Mouse (Mus musculus) kidney, adult 2 months (tissue): Measurements from ENCODE around the gene Gna15.

Source experiments
- CTCF ChIP-seq: fragments of 200-500 bp; conservative IDR thresholded peaks from 2 replicates; pipeline ENCODE4 v1.5.1; 2011; ENCODE audit warnings: low read depth, mild to moderate bottlenecking, control low read depth, low read length, moderate library complexity, mixed read lengths; ENCODE audit not compliant: insufficient read depth, insufficient read length
- POLR2A ChIP-seq: fragments of 200-500 bp; IDR thresholded peaks from one replicate; pipeline ENCODE4 v1.6.1; 2011; ENCODE audit warnings: low read depth, low read length, control low read depth

DNA sequence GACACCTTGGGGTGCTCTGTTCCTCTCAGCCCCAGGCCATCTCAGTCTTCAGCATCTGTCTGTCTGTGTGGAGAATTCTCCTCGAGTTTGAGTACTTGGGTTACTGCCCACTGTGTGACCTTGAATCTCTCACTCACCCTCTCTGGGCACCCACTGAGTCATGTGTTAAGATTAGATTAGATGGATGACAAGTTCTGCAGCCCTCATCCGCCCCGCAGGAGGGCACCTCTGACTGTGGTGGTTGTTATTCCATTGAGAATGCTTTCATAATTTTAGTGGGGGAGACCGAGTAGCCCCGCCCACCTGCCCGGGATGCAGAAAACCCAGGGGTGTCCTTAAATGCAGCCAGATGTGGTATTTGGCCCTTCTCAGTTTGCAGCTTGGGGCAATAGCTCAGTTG, 39.5 kb upstream of the Gna15 start:
- TF ChIP-seq CTCF (no peak), POLR2A (no peak)
